Mouse (Mus musculus) right cerebral cortex, postnatal 14 days (tissue): ENCODE results near the gene Sugp2.
A peak's percentile ranks its signal among the peaks of the same experiment; 100 is the strongest.
"Not testable (repeated sequence)": the region's sequence is repeated elsewhere in the genome, so short reads cannot be mapped to it uniquely, and the experiment has no call there.

Source experiments
- DNase-seq: peaks from one replicate; pipeline ENCODE4 v3.0.0; 2022

Gene Sugp2

DNA sequence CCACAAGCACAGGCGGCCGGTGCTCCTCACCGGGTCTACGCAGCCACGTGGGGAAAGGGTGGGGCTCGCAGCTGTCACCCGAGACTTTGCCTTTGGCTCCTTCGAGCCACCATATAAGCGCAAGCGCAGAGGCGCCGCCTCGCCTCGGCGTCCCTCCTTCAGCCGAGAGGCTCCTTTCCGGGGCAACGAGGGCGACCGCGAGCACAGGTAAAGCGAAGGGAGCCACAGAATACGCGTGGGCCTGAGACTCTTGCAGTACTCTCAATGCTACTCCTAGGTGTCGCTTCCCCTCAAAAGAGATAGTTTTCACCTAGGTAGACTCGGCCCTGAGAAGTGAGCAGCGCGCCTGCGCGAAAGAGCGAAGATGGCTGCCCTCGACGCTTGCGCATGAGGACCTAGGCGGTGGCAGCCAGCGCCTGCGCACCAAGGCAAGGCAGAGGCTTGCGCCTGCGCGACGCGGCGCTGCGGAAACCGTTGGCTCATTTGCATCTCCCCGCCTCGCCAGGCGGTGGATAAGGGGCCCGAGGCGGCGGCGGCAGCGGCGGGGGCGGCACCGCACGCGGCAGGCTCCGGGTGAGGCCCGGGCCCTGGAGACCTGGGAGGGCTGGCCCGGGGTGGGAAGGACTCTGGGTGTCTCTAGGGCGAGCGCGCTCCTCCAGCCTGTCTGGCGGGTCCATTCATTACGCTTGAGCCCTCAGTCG lies at the start of gene Sugp2, which contains the start of gene Armc6:
Sugp2 (plus strand) TSS at position 147 of the 701 bp plus-strand sequence.
Armc6 (minus strand) TSS at position 387 of the 701 bp plus-strand sequence.
- peak; percentile 94 for DNase-seq

DNA sequence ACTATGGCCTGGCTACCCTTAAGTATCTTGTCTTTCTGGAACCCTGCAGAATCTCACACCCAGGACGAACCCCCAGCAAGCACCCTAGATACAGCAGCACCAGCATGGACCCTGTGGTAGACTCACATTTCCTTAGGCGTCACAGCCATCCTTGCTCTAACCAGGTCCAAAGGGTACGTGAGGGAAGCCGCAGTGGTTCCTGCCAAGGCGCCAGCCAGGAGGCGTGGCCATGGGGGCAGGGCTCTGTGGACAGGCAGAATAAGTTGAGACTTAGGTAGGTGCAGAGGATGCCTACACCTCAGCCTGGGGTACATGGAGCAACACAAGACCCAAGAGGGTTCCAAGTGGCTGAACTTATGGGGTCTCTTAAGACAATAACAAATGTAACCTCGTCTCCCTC lies 45.3 kb upstream of the Sugp2 start:
- no peak for DNase-seq

GRCm38 (mm10) chr8:70193238-70193637 lies 40.8 kb upstream of the Sugp2 start:
- DNase-seq = no peak

DNA sequence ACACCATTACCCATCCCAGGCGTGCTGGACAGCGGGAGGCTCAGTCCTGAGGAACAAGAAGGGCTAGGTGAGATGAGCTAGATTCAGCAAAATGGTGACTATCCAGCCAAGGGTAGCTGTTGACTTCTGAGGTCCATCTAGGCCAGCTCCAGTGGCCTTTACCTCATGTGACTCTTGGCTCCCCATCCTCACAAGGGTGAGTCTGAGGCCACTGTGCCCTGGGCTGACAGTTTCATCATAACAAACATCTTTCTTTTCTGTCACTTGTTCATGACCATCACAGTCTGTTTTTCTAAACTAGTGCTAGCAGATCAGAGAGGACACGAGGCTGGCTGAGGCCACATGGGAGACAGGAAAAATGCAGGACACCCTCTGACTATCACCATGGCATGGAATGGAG lies 39.8 kb upstream of the Sugp2 start:
- no peak for DNase-seq

DNA sequence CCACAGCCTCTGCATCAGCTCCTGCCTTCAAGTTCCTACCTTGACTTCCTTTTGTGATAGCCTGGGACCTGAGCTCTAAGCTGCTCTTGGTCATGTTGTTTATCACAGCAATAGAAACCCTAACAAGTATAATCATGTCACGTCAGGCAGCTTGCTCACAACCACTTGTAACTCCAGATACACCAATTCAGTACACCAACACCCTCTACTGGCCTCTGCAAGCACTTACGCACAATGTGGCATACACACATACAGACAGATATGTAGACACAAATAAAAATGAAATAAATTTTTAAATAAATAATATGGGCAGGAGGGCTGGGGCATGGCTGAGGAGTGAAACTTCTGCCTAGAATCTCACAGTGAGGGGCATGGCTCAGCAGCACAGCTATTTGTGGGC lies 38.3 kb upstream of the Sugp2 start:
- DNase-seq = no peak

DNA sequence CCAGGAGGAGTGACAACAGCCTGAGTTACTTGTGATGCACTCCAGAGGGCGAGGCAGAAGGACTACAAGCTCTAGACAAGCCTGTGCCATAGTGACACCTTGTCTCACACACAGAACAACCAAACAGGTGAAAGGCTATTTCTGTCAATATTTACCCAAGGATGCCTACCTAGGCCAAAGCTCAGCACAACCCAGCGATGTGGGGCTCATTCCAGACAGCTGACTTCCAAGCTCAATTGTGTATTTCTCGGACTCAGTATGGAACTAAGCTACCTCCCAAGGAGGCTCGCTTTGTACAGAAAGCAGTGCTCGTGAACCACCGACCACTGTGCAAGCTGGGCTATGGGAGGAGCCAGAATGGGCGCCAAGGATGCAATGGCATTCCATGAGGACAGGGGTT lies 36.4 kb upstream of the Sugp2 start:
- no peak for DNase-seq

DNA sequence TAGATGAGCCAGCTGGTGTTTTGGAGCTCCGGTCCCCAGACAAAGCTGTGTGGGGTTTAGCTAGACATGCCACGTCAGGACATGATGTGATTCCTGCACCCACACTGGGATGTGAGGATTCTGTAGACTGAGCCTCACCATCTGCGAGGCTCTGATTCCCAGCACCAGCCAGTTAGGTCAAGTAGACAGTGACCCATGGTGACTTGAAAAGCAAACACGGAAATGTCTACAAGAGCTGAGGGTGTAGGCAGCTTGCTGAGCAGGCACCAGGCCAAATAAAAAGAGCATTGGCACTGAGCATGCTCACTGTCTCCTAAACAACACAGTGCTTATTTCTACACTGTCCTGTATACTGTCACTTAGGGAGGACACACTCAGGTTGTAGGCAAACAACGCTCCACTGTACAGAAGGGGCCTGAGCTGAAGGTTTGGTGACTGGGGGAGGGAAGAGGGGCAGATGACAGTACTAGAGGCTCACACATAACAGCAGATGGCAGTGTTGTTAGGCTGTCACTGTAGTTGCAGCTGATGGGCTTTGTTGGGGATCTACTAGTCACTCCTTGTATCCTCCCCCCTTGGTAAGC lies 33.8 kb upstream of the Sugp2 start:
- DNase-seq = no peak

- no peak for DNase-seq
These were observed 32.6 kb upstream of the Sugp2 start for GRCm38 (mm10) chr8:70201417-70201816.

DNA sequence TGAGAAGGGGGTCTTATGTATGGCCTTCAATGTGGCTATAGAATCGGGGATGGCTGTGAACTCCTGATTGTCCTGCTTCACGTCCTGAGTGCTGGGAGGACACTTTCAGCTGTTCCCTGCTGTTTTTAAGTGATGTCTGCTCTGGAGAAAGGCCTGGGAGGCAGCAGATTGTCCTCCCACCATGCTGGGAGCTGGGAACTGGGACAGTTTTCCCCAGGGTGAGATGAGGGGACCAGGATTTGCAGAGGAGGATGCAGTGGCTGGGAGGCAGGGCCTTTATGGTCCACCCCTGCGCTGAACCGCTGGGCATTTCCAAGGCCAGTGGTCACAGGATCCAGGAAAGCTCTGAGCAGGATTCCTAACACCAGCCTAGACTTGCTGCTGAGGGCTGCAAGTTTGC lies 31.0 kb upstream of the Sugp2 start:
- DNase-seq = no peak

DNA sequence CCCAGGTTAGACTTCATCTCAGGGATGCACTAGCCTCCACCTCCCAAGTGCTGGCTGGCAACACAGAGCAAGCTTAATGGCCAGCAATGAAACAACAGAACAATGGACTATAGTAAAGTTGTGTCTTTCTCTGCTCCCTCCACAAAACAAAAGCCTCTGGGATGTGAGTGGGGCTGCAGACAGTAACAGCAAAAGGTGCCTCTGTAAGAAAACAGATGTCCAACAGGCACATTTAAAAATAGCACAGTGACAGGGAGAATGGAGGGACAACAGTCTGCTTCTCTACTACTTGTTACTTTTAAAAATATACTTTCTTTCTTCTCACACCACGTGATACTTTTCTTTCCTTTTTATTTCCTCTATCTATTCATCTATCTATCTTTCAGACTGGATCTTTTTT lies 29.3 kb upstream of the Sugp2 start:
- DNase-seq = no peak

DNA sequence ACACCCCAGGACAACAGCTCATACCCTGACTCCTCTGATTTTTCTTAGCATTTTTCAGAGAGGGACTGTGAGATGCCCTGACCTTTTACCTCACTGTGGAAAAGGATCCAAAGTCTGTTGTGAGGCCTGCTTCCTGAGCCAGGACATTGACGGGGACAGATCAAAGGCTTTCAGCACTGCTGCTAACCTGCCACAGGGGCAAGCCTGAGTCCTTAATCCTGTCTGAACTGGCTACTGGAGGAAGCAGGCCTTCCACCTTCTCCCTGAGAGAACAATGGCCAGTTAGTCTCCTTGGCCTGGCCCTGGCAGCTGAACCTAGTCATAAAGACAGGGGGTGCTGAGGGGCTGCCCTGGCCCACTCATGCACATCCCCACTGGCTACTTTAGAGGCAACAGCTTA lies 25.9 kb upstream of the Sugp2 start:
- DNase-seq = no peak

DNA sequence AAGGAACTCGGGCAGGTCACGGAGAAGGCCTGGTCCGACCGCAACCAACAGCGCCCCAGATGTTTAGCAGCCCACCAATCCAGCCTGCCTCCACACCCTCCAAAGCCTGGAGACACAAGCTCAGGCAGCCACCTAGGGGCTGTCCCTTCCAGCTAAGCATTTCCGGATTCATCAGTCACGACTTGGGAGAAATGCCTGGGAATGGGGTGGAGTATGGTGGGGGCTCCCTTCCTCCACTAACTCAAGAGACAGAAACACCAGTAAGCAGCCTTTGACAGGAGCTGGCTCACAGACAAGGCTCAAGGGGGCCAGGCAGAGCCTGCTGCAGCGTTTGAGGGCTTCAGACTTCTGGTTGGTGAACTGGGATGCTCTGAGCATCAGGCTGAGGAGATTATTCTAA lies 23.5 kb upstream of the Sugp2 start:
- no peak for DNase-seq

GRCm38 (mm10) chr8:70211275-70211674 lies 22.8 kb upstream of the Sugp2 start:
- DNase-seq = no peak

DNA sequence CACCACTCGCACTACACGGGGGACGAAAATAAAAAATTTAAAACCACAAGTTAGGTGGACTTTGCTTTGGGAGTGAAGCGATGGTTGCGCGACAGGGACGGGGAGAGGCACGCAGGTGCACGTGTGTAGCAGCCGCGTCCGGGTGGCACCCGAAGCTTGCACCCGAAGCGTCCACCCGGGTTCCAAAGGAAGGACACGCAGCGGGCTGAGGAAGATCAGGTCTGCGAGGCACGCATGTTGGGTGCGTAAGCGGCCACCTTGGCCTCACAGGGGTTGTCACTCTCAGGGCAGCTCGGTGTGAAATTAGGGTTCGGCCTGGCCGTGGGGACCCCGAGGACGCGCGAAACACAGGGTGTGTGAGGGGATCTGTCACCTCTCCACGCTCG lies 22.3 kb upstream of the Sugp2 start:
- peak; percentile 62 for DNase-seq

GRCm38 (mm10) chr8:70212112-70213055 lies 21.6 kb upstream of the Sugp2 start, which contains the start of gene Slc25a42:
Gene Slc25a42 (minus strand): TSS chr8:70212305.
- DNase-seq = peak; percentile 97

DNA sequence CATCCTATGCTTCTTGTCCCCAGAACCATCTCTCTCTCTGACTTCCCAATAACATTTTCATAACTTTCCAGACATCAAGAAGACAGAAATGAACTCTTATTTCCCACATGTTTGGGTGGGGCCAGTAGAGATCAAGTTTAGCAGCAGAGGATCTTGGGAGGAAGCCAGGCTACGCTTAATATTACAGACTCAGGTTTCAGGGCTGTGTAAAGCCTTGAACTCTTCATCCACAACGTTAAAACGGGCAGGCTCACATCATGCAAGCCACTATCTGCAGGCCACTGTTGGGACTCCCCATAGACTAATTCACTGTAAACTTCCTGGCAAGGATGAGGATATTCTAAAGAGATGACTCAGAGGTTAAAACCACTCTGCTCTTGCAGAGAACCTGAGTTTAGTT lies 19.6 kb upstream of the Sugp2 start:
- no peak for DNase-seq

GRCm38 (mm10) chr8:70215092-70215491 lies 18.9 kb upstream of the Sugp2 start:
- no peak for DNase-seq

- not testable (repeated sequence) for DNase-seq
These were observed 17.9 kb upstream of the Sugp2 start for GRCm38 (mm10) chr8:70216161-70216560.

DNA sequence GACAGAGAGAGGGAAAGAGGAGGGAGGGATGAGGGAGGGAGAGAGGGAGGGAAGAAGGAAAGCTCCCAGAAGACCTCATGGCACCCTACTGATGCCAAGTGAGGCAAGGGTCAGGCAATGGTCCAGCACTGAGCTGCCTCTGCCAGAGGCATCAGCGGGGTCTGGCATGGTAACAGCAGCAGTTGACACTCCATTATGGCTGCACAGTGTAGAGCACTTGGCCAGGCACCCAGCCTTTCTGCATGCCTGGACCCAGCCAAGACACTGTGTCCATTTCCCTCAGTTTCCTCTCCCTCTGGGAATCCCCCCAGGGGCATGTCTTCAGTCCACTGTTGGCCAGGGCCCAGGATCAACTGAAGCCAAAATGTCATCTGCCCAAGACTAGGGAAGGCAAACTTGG lies 17.5 kb upstream of the Sugp2 start:
- peak; percentile 53 for DNase-seq

GRCm38 (mm10) chr8:70217441-70217840 lies 16.6 kb upstream of the Sugp2 start:
- no peak for DNase-seq

GRCm38 (mm10) chr8:70219107-70219684 lies 14.8 kb upstream of the Sugp2 start:
- DNase-seq = no peak

- no peak for DNase-seq
These were observed 13.7 kb upstream of the Sugp2 start for GRCm38 (mm10) chr8:70220236-70220840.

DNA sequence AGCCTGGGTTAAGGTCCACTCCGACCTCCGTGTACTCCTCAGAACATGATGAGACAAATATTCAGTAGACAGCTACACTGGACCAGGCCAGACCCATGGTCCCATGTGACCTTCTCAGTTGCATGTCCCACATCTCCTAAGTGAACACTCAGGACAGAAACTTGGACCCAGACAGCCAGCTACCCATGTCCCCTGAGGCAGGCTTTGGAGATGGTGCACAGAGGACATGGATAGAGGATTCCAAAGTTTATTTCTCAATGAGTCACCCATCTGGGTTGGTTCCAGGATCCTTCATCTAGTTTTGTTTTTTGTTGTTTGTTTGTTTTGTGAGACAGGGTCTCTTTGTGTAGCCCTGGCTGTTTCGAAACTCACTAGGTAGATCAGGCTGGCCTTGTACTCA lies 13.1 kb upstream of the Sugp2 start:
- no peak for DNase-seq
